Mouse (Mus musculus): Measurements from ENCODE around the gene Mettl14. TPM values are rescaled to one million over a fixed set of nuclear protein-coding genes. Genes with fewer than 3 reads are reported as not detected.
A peak's percentile ranks its signal among the peaks of the same experiment; 100 is the strongest.

The Mettl14 gene
- polyA plus RNA-seq, 1 experiment from 2014 or later, result 35.1 TPM

DNA sequence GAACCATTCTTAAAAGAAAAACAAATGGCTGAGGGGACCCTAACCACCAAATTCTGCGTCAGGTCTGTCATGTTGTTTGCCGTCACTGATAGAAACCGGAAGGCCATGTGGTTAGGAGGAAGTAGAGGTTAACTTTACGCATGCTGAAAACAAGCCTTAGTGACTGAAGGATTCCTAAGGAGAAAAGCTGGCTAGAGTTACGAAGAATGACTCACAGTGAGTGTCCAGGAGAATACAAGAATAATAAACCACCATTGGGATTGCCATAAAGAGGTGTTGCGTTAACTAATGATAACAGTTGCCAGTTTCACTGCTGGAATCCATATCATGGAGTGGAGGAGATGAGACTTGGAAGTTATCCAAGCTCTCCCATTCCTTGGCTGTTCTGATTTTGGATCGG lies 51.0 kb downstream of the Mettl14 start:
- no peaks in the 10 kb centered on the region for H3K4me1 ChIP-seq (replicated peaks; ENCODE audit: control insufficient read depth, insufficient read depth, low read length)
- ATAC-seq (replicated peaks; ENCODE audit: low FRiP score), result no peak

DNA sequence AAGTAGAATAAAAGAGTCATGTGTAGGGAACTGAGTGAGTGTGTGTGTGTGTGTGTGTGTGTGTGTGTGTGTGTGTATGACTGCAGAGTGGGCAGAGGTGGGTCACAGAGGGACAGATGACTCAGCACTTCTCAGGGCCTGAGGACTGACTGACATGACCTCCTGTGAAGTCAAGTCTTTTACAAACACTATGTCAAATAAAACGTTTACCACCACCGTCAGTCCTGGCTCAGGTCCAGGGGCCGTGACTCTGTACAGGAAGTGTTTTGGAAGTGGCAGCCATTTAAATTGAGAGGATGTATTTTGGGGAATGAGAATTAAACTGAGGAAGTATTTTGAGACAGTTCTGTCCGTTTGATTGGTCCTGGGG lies 52.9 kb downstream of the Mettl14 start:
- H3K27ac ChIP-seq (ENCODE audit: low read depth, low read length), result no peak overlapping the region
- no peak for ATAC-seq (replicated peaks; ENCODE audit: low FRiP score)
- H3K9ac ChIP-seq (ENCODE audit: low read length), result no peak overlapping the region
- H3K4me3 ChIP-seq (ENCODE audit: low read depth, low read length), result no peak overlapping the region
- no peaks in the 10 kb centered on the region for H3K9me3 ChIP-seq (ENCODE audit: control insufficient read depth, low read length)
- DNase-seq (ENCODE audit: low spot score), result no peak
- H3K36me3 ChIP-seq (ENCODE audit: control insufficient read depth, insufficient read depth, low read length), result no peaks in the 10 kb centered on the region
- no peaks in the 10 kb centered on the region for H3K4me1 ChIP-seq (replicated peaks; ENCODE audit: control insufficient read depth, insufficient read depth, low read length)
- H3K27me3 ChIP-seq (ENCODE audit: control insufficient read depth, insufficient read depth, low read length), result no peaks in the 10 kb centered on the region
- 65% methylated on average over 4 of the region's 4 CpGs for whole genome bisulfite sequencing
- H3K4me2 ChIP-seq (ENCODE audit: low read depth, low read length, severe bottlenecking), result no peak overlapping the region

More for the DNA sequence above, 51.0 kb downstream of the Mettl14 start:
- Histone ChIP-seq H3K4me2 (ENCODE audit: low read depth, low read length, severe bottlenecking) (no peak overlapping the region), H3K27ac (ENCODE audit: low read depth, low read length) (no peak overlapping the region), H3K9me3 (ENCODE audit: control insufficient read depth, low read length) (no peaks in the 10 kb centered on the region), H3K27me3 (ENCODE audit: control insufficient read depth, insufficient read depth, low read length) (no peaks in the 10 kb centered on the region), H3K9ac (ENCODE audit: low read length) (no peak overlapping the region), H3K36me3 (ENCODE audit: control insufficient read depth, insufficient read depth, low read length) (no peaks in the 10 kb centered on the region), H3K4me3 (ENCODE audit: low read depth, low read length) (no peak overlapping the region)
- 85% methylated on average over 7 of the region's 7 CpGs for WGBS
- DNase-seq (ENCODE audit: low spot score), result no peak

DNA sequence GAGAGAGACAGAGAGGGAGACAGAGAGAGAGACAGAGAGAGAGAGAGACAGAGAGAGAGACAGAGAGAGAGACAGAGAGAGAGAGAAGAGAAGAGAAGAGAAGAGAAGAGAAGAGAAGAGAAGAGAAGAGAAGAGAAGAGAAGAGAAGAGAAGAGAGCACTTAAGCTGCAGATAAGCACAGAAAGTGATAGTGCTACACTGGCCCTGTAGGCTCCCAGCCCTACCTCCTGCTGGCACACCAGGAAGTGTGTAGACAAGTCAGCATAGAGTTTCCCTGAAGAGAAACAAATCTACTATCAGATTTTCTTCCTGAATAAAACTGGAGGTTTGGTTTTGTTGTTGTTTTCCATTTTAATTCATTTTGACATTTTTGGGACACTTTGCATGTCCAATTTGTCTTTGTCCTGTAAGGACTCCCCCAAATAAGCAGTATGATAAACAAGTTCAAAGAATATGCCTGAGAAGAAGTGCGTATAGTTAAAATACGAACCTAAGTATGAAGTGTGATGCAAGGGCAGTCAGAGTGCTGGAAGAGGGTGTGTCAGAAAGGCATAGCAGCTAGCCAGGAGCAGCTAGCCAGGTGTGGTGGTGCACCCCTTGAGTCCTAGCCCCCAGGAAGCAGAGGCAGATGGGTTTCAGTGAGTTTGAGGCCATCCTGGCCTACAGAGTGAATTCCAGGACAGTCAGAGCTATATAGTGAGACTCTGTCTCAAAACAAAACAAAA lies 53.4 kb downstream of the Mettl14 start:
- no peaks in the 10 kb centered on the region for H3K36me3 ChIP-seq (ENCODE audit: control insufficient read depth, insufficient read depth, low read length)
- H3K27me3 ChIP-seq (ENCODE audit: control insufficient read depth, insufficient read depth, low read length), result no peaks in the 10 kb centered on the region
- no peaks in the 10 kb centered on the region for H3K4me1 ChIP-seq (replicated peaks; ENCODE audit: control insufficient read depth, insufficient read depth, low read length)
- no peak overlapping the region for H3K27ac ChIP-seq (ENCODE audit: low read depth, low read length)
- no peaks in the 10 kb centered on the region for H3K9me3 ChIP-seq (ENCODE audit: control insufficient read depth, low read length)
- H3K9ac ChIP-seq (ENCODE audit: low read length), result no peak overlapping the region
- 84% methylated on average over 2 of the region's 2 CpGs for WGBS
- no peak overlapping the region for H3K4me2 ChIP-seq (ENCODE audit: low read depth, low read length, severe bottlenecking)
- ATAC-seq (replicated peaks; ENCODE audit: low FRiP score), result no peak
- no peak overlapping the region for H3K4me3 ChIP-seq (ENCODE audit: low read depth, low read length)
- DNase-seq (ENCODE audit: low spot score), result no peak

DNA sequence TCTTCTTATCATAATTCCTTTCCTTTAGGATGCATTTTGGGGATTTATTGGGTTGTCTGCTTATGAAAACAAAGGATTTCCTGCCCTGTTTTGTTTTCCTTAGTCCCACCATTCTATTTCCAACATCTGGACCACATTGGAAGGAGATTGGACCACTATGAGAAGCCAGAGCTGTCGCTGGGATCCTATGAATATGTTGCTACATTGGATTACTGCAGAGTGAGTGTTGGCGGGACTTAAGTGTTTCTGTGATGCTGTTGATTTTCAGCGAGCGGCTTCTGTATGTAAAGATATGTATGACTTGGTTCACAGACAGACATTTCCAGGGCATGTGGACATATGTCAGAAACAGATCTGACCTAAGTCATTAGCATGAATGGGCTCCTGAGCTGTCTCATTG lies 55.7 kb downstream of the Mettl14 start:
- Histone ChIP-seq H3K4me3 (ENCODE audit: low read depth, low read length) (no peak overlapping the region), H3K4me2 (ENCODE audit: low read depth, low read length, severe bottlenecking) (no peak overlapping the region), H3K9me3 (ENCODE audit: control insufficient read depth, low read length) (no peaks in the 10 kb centered on the region), H3K4me1 (replicated peaks; ENCODE audit: control insufficient read depth, insufficient read depth, low read length) (no peaks in the 10 kb centered on the region), H3K27me3 (ENCODE audit: control insufficient read depth, insufficient read depth, low read length) (no peaks in the 10 kb centered on the region), H3K36me3 (ENCODE audit: control insufficient read depth, insufficient read depth, low read length) (no peaks in the 10 kb centered on the region), H3K27ac (ENCODE audit: low read depth, low read length) (no peak overlapping the region), H3K9ac (ENCODE audit: low read length) (no peak overlapping the region)
- DNase-seq (ENCODE audit: low spot score) (no peak), ATAC-seq (replicated peaks; ENCODE audit: low FRiP score) (no peak)
- 90% methylated on average over 4 of the region's 4 CpGs for WGBS

DNA sequence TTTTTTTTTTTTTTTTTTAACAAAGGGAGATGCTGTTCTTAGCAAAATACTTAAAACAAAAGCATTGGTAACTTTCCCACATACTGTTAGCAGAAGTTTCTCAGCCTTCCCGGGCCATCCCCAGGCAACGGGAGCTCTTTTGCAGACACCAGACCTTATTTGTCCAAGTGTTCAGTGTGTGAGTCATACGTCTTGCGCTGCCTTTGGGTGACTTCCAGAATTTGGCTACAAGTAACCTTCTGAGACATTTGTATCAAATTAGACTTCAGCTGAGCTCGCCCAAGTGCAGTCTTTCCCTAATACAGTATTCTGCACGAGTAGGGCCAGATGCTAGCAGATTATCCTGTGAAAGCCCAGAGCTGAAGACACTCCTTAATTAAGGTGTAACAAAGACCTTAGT lies 56.7 kb downstream of the Mettl14 start:
- no peak for DNase-seq (ENCODE audit: low spot score)
- 72% methylated on average over 6 of the region's 6 CpGs for WGBS
- Histone ChIP-seq H3K4me2 (ENCODE audit: low read depth, low read length, severe bottlenecking) (no peak overlapping the region), H3K4me3 (ENCODE audit: low read depth, low read length) (no peak overlapping the region), H3K4me1 (replicated peaks; ENCODE audit: control insufficient read depth, insufficient read depth, low read length) (no peaks in the 10 kb centered on the region), H3K27me3 (ENCODE audit: control insufficient read depth, insufficient read depth, low read length) (no peaks in the 10 kb centered on the region), H3K9me3 (ENCODE audit: control insufficient read depth, low read length) (no peaks in the 10 kb centered on the region), H3K9ac (ENCODE audit: low read length) (no peak overlapping the region), H3K36me3 (ENCODE audit: control insufficient read depth, insufficient read depth, low read length) (no peaks in the 10 kb centered on the region), H3K27ac (ENCODE audit: low read depth, low read length) (no peak overlapping the region)
- no peak for ATAC-seq (replicated peaks; ENCODE audit: low FRiP score)

DNA sequence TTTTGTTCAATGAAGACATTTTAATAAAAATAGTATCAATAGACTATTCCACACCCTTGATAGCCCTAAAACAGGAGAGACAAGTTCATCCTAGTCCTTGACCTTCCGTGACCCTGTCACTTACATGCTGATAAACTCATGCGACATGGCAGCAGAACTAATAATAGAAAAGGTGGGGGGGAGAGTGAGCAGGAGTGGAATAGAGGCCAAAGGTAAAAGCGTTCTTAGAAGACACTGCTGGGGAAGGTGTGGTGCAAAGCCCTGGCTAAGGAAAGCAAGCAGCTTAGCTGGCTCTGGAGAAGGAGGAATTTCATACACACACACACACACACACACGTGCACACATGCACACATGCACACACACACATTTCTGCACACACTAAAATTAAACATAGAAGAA lies 61.6 kb downstream of the Mettl14 start:
- ATAC-seq (replicated peaks; ENCODE audit: low FRiP score) (no peak), DNase-seq (ENCODE audit: low spot score) (no peak)
- Histone ChIP-seq H3K27me3 (ENCODE audit: control insufficient read depth, insufficient read depth, low read length) (no peaks in the 10 kb centered on the region), H3K27ac (ENCODE audit: low read depth, low read length) (no peak overlapping the region), H3K4me3 (ENCODE audit: low read depth, low read length) (no peak overlapping the region), H3K9me3 (ENCODE audit: control insufficient read depth, low read length) (no peaks in the 10 kb centered on the region), H3K4me2 (ENCODE audit: low read depth, low read length, severe bottlenecking) (no peak overlapping the region), H3K4me1 (replicated peaks; ENCODE audit: control insufficient read depth, insufficient read depth, low read length) (no peaks in the 10 kb centered on the region), H3K36me3 (ENCODE audit: control insufficient read depth, insufficient read depth, low read length) (no peaks in the 10 kb centered on the region), H3K9ac (ENCODE audit: low read length) (no peak overlapping the region)
- 83% methylated on average over 4 of the region's 4 CpGs for WGBS

DNA sequence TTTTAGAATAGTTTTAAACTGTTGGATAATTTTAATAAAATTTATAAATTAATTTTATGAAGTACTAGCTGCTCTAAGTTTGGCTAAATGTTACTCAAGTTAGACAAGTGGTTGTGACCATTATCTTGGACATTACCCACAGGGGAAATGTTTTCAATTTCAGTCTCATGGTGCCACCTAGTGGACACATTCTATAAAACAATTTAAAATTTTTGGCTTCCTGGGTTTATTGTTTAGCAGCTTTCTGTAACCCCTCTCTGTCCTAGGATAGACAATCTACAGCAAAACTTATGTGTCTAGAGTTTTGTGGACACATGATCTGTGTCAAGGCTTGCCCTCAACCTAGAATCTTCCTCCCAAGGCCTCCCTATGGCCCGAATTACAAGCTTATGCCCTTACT lies 63.8 kb downstream of the Mettl14 start:
- Histone ChIP-seq H3K4me3 (ENCODE audit: low read depth, low read length) (no peak overlapping the region), H3K27me3 (ENCODE audit: control insufficient read depth, insufficient read depth, low read length) (no peaks in the 10 kb centered on the region), H3K4me1 (replicated peaks; ENCODE audit: control insufficient read depth, insufficient read depth, low read length) (no peaks in the 10 kb centered on the region), H3K9me3 (ENCODE audit: control insufficient read depth, low read length) (no peaks in the 10 kb centered on the region), H3K9ac (ENCODE audit: low read length) (no peak overlapping the region), H3K36me3 (ENCODE audit: control insufficient read depth, insufficient read depth, low read length) (no peaks in the 10 kb centered on the region), H3K27ac (ENCODE audit: low read depth, low read length) (no peak overlapping the region), H3K4me2 (ENCODE audit: low read depth, low read length, severe bottlenecking) (no peak overlapping the region)
- ATAC-seq (replicated peaks; ENCODE audit: low FRiP score), result peak; percentile 53; the same call in 1 of the 2 replicates
- no peak for DNase-seq (ENCODE audit: low spot score)
- WGBS, result 20% methylated on average over 1 of the region's 1 CpGs

DNA sequence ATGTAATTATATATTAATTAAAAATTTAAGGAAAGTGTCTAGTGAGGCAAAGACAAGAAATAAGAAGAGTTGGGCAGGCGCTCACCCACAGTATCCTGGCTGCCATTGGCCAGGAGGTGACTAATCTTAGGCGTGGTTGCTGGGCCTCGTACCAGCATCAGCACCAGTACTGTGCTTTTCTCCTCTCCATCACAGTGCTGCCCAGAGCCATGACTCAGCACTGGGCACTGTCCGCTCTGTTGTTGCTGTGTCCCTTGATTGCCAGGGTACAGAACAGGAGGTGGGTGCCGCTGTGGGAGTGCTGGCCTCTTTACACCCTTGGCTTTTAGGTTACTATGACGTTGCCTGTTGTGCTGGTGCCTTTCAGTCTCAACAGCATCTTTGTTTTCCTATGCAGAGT lies 64.3 kb downstream of the Mettl14 start:
- Histone ChIP-seq H3K27me3 (ENCODE audit: control insufficient read depth, insufficient read depth, low read length) (no peaks in the 10 kb centered on the region), H3K36me3 (ENCODE audit: control insufficient read depth, insufficient read depth, low read length) (no peaks in the 10 kb centered on the region), H3K4me1 (replicated peaks; ENCODE audit: control insufficient read depth, insufficient read depth, low read length) (no peaks in the 10 kb centered on the region), H3K4me2 (ENCODE audit: low read depth, low read length, severe bottlenecking) (no peak overlapping the region), H3K4me3 (ENCODE audit: low read depth, low read length) (no peak overlapping the region), H3K27ac (ENCODE audit: low read depth, low read length) (no peak overlapping the region), H3K9ac (ENCODE audit: low read length) (no peak overlapping the region), H3K9me3 (ENCODE audit: control insufficient read depth, low read length) (no peaks in the 10 kb centered on the region)
- DNase-seq (ENCODE audit: low spot score) (no peak), ATAC-seq (replicated peaks; ENCODE audit: low FRiP score) (peak; percentile 41; the same call in 1 of the 2 replicates)
- 83% methylated on average over 6 of the region's 6 CpGs for WGBS

DNA sequence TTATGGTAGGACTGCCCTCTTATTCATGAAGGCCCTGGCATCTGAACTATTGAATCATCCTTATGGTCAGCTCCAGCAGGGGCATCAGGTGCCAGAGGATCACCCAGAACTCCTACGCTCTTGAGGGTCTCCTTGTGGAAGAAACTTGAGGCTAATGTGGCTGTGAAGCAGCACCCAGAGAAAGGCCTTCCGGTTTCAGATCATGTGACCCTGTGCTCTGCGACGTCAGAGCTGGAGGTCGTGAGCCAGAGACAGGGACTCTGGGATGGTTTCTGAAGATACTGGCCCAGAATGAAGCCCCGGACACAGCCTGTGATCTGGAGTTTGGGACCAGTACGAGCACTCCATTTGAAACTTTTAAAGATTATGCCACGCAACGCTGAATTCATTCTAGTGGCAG lies 65.6 kb downstream of the Mettl14 start:
- H3K4me1 ChIP-seq (replicated peaks; ENCODE audit: control insufficient read depth, insufficient read depth, low read length), result no peaks in the 10 kb centered on the region
- no peaks in the 10 kb centered on the region for H3K36me3 ChIP-seq (ENCODE audit: control insufficient read depth, insufficient read depth, low read length)
- WGBS, result 84% methylated on average over 9 of the region's 9 CpGs
- no peaks in the 10 kb centered on the region for H3K9me3 ChIP-seq (ENCODE audit: control insufficient read depth, low read length)
- H3K4me2 ChIP-seq (ENCODE audit: low read depth, low read length, severe bottlenecking), result no peak overlapping the region
- no peak for DNase-seq (ENCODE audit: low spot score)
- no peak for ATAC-seq (replicated peaks; ENCODE audit: low FRiP score)
- no peak overlapping the region for H3K27ac ChIP-seq (ENCODE audit: low read depth, low read length)
- H3K4me3 ChIP-seq (ENCODE audit: low read depth, low read length), result no peak overlapping the region
- H3K9ac ChIP-seq (ENCODE audit: low read length), result no peak overlapping the region
- H3K27me3 ChIP-seq (ENCODE audit: control insufficient read depth, insufficient read depth, low read length), result no peaks in the 10 kb centered on the region
